Mouse (Mus musculus) C2C12 (cell line): ENCODE results near the gene Myrf.

Experiments
- CTCF ChIP-seq: IDR thresholded peaks from one replicate; pipeline ENCODE4 v1.5.1; 2011; ENCODE audit not compliant: control insufficient read depth, insufficient read depth, insufficient read length
- MAX ChIP-seq: IDR thresholded peaks from one replicate; pipeline ENCODE4 v1.6.1; 2011; ENCODE audit warnings: mild to moderate bottlenecking, control low read depth
- MYOD1 ChIP-seq: IDR thresholded peaks from one replicate; pipeline ENCODE4 v1.6.1; 2011; ENCODE audit warnings: low read depth; ENCODE audit not compliant: control insufficient read depth, insufficient read length
- USF1 ChIP-seq: IDR thresholded peaks from one replicate; pipeline ENCODE4 v1.6.1; 2011; ENCODE audit warnings: low read depth, mild to moderate bottlenecking, control low read depth, moderate library complexity

GRCm38 (mm10) chr19:10267953-10268352 is 27.4 kb upstream of the Myrf start:
- TF ChIP-seq CTCF (peak; percentile 13), USF1 (no peak), MAX (no peak), MYOD1 (no peak)
